Mouse (Mus musculus) limb, embryonic 14.5 days (tissue): Measurements from ENCODE around the gene Pecam1. TPM values are rescaled to one million over a fixed set of nuclear protein-coding genes. Genes with fewer than 3 reads are reported as not detected.

ENCODE experiments used
- ATAC-seq: fragments of 200-750 bp; cut with Nextera tagmentation; 2 replicates; pipeline ENCODE4 v1.8.0; 2017; ENCODE audit warnings: low read depth, moderate number of reproducible peaks, moderate TSS enrichment; ENCODE audit not compliant: low FRiP score
- DNase-seq: peaks from one replicate; pipeline ENCODE4 v3.0.0-alpha.2; 2015; ENCODE audit warnings: low spot score
- H3K27ac ChIP-seq: fragments of 300-500 bp; sonication (generic); replicated peaks from 2 replicates; pipeline ENCODE4 v1.5.1; 2014; ENCODE audit warnings: low read depth, mild to moderate bottlenecking, low read length, moderate library complexity, mixed read lengths
- H3K27me3 ChIP-seq: fragments of 300-500 bp; sonication (generic); 2 replicates; pipeline ENCODE4 v1.6.1; 2014; ENCODE audit warnings: low read length, mixed read lengths; ENCODE audit not compliant: control insufficient read depth, insufficient read depth
- H3K36me3 ChIP-seq: fragments of 300-500 bp; sonication (generic); 2 replicates; pipeline ENCODE4 v1.6.1; 2014; ENCODE audit warnings: mild to moderate bottlenecking, low read length, moderate library complexity, mixed read lengths; ENCODE audit not compliant: control insufficient read depth, insufficient read depth
- H3K4me1 ChIP-seq: fragments of 300-500 bp; sonication (generic); 2 replicates; pipeline ENCODE4 v1.6.1; 2014; ENCODE audit warnings: antibody characterized with exemption, low read length, mixed read lengths; ENCODE audit not compliant: control insufficient read depth, insufficient read depth
- H3K4me2 ChIP-seq: fragments of 300-500 bp; sonication (generic); replicated peaks from 2 replicates; pipeline ENCODE4 v1.6.1; 2014; ENCODE audit warnings: low read depth, mild to moderate bottlenecking, low read length, moderate library complexity; ENCODE audit not compliant: severe bottlenecking
- H3K4me3 ChIP-seq: fragments of 300-500 bp; sonication (generic); replicated peaks from 2 replicates; pipeline ENCODE4 v1.5.1; 2014; ENCODE audit warnings: low read length
- H3K9ac ChIP-seq: fragments of 300-500 bp; sonication (generic); 2 replicates; pipeline ENCODE4 v1.6.1; 2014; ENCODE audit warnings: mild to moderate bottlenecking, low read depth, low read length, moderate library complexity; ENCODE audit not compliant: severe bottlenecking
- H3K9me3 ChIP-seq: fragments of 300-500 bp; sonication (generic); 2 replicates; pipeline ENCODE4 v1.6.1; 2016; ENCODE audit warnings: low read length; ENCODE audit not compliant: control insufficient read depth
- POLR2A ChIP-seq: fragments of 200-500 bp; IDR thresholded peaks from 2 replicates; pipeline ENCODE4 v1.8.0; 2012; ENCODE audit warnings: inconsistent platforms, mild to moderate bottlenecking, moderate library complexity, borderline replicate concordance; ENCODE audit not compliant: insufficient read depth, insufficient read length; ENCODE audit errors: extremely low read depth
- WGBS: fragments of 180-500 bp; shearing (Covaris S2); extraction: QIAGEN DNeasy Blood & Tissue Kit; methylation state at CpG from one replicate; pipeline ENCODE4 v1.1.7; 2014; 5-methylcytosine and 5-hydroxymethylcytosine counted together
- polyA plus RNA-seq, 2 experiments: library from polyadenylated mRNA; depleted of rRNA in 1 of 2; stranded (reverse) in 1 of 2; unstranded in 1 of 2; fragments of >200 nt; fragmentation: Nextera tagmentation in 1 of 2; extraction: Ambion mirVana in 1 of 2; gene quantifications; 2 replicates each; pipeline versions ENCODE4 v1.2.1 to v1.2.3; 2012 to 2014

Pecam1 gene
- polyA plus RNA-seq, 2 experiments = 39.0 to 44.2 TPM

DNA sequence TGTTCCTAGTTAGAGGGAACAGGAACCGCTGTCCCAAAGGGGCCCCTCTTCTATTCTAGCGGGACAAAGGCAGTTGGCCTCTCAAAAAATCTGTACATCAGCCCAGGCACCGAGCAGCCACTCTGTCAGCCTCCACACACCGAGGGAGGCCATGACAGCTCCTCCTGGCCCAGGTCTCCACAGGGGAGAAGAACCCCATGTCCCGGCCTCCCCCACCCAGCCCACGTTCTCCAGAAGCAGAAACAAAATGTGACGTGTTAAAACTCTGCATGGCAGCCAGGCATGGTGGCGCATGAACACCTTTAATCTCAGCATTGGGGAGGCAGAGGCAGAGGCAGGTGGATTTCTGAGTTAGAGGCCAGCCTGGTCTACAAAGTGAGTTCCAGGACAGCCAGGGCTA, 85.7 kb downstream of the Pecam1 start:
- DNase-seq (no peak), ATAC-seq (no peak)
- WGBS = 83% methylated on average over 8 of the region's 8 CpGs
- no peaks in the 10 kb centered on the region for H3K9me3 ChIP-seq
- H3K4me1 ChIP-seq = peaks cover 7% of the 10 kb centered on the region
- TF ChIP-seq POLR2A = no peak
- H3K9ac ChIP-seq = no peak overlapping the region
- H3K36me3 ChIP-seq = no peaks in the 10 kb centered on the region
- H3K4me3 ChIP-seq = no peak overlapping the region
- no peak overlapping the region for H3K4me2 ChIP-seq
- no peaks in the 10 kb centered on the region for H3K27me3 ChIP-seq
- no peak overlapping the region for H3K27ac ChIP-seq

DNA sequence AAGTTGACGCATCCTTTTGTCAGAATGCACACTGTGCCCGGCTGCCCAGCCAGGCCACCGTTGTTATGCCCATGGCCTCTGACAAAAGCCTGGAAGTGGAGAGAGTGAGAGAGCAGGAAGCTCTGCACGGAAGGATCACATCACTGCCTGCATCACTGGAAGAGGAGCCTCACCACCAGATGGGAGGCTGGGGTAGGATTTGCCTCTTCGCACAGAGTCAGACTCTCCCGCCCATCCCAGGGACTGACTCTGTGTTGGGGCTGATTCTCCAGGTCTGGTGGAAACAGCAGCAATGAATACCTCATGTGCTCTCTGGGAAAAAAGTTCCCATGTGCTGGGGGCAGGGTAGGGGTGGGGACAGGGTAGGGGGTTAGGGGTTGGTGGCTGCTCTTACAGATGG, 86.6 kb downstream of the Pecam1 start:
- ATAC-seq (no peak), DNase-seq (no peak)
- H3K4me2 ChIP-seq = no peak overlapping the region
- 62% methylated on average over 6 of the region's 6 CpGs for WGBS
- H3K27me3 ChIP-seq = no peaks in the 10 kb centered on the region
- no peak for TF ChIP-seq POLR2A
- H3K27ac ChIP-seq = no peak overlapping the region
- H3K9me3 ChIP-seq = no peaks in the 10 kb centered on the region
- H3K4me3 ChIP-seq = no peak overlapping the region
- no peaks in the 10 kb centered on the region for H3K36me3 ChIP-seq
- H3K9ac ChIP-seq = no peak overlapping the region
- H3K4me1 ChIP-seq = peaks cover 15% of the 10 kb centered on the region

DNA sequence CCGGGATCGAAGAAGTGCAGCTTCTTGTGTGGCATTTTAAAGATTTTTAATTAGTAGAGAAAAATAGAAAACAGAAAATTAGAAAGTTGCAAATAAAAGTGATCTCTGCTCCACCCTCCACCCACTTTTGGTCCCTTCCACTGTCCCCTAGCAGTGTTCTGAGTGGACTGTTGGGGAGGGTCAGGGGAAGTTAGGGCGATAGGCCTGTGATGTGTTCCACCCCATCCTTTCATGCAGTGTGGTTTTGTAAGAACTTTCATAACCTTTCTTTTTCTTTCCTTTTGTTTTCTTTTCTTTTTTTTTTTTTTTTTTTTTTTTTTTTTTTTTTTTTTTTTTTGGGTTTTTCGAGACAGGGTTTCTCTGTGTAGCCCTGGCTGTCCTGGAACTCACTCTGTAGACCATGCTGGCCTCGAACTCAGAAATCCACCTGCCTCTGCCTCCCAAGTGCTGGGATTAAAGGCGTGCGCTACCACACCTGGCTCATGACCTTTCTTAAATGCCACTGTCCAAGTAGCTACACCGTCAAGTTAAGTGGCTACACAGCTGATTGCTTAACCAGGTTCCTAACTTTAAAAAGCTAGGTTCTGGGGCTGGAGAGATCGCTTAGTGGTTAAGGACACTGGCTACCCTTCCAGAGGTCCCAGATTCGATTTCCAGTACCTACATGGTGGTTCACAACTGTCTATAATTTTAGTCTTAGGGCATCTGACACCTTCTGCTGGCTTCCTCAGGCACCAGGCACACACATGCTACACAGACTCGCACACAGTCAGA, 87.6 kb downstream of the Pecam1 start:
- no peaks in the 10 kb centered on the region for H3K36me3 ChIP-seq
- H3K27ac ChIP-seq = no peak overlapping the region
- H3K9me3 ChIP-seq = no peaks in the 10 kb centered on the region
- no peak overlapping the region for H3K4me2 ChIP-seq
- H3K27me3 ChIP-seq = no peaks in the 10 kb centered on the region
- no peak overlapping the region for H3K9ac ChIP-seq
- ATAC-seq = no peak
- peaks cover 24% of the 10 kb centered on the region for H3K4me1 ChIP-seq
- no peak overlapping the region for H3K4me3 ChIP-seq
- WGBS = 82% methylated on average over 10 of the region's 11 CpGs
- no peak for DNase-seq
- no peak for TF ChIP-seq POLR2A

DNA sequence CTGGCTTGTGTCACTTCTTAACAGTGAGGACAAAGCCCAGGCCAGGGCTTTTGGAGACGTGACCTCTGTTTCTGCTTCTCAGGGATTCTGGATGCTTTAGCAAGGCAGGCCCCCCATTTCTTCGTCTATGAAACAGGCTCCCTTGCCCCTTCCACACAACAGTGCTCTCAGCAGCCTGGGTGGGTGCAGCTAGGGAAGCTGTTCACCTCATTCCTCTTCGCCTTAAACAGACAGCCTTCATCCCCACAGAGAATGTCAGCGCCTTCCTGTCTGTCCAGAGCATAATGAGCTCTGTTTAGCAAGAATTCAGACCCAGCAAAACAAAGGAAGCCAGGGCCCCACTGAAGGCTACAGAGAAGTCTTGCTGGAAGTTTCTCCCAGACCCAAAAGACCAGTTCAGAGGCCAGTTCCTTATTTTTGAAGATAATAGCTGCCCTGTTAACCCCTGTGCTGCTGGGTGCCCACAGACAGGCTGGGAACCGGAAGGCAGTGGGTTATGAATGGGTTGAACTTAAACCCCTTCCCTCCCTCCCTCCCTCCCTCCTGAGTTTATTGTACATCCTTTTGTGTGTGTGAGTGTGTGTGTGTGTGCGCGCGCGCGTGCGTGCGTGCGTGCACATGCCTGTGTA, 89.9 kb downstream of the Pecam1 start:
- H3K9ac ChIP-seq = peak overlapping the region; percentile 31; the same call in 1 of the 2 replicates
- no peak overlapping the region for H3K4me2 ChIP-seq
- H3K4me1 ChIP-seq = peaks cover 29% of the 10 kb centered on the region

DNA sequence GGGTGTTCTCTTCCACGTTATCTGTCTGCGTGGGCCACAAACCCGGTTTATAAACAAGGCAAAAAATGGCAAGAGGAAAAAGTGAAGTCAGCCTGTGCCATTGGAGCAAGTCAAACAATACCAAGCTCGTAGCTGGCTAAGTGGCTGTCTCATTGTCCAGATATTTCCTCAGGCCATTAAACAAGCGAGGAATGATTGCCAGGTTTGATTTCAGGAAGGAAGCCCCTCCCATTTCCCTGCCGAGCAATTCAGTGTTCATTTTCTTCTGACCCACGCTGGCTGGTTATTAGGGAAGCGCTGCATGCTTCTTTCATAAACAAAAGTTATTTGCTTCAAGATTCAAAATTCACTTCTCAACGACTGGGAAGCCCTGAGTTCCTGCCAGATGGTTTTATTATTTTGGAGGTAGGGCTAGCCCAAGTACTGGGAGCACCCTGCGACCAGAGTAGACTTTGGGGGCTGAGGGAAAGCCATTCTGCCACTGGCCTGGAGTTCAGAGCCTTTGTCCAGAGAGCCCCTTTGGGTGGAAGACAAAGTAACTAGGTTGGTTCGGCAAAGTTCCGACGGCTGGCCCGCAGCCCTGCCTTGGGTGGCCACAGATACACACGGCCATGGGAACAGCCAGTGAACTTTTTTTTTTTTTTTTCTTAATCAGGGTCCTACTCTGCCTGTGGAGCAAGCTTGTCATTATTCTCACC, 90.7 kb downstream of the Pecam1 start:
- 52% methylated on average over 15 of the region's 15 CpGs for WGBS
- H3K9ac ChIP-seq = no peak overlapping the region

More for the DNA sequence above, 89.9 kb downstream of the Pecam1 start:
- Histone ChIP-seq H3K4me3 (no peak overlapping the region), H3K27me3 (no peaks in the 10 kb centered on the region), H3K9me3 (no peaks in the 10 kb centered on the region), H3K27ac (peak overlapping the region; percentile 75), H3K36me3 (no peaks in the 10 kb centered on the region)
- TF ChIP-seq POLR2A = no peak
- WGBS = 77% methylated on average over 13 of the region's 13 CpGs
- ATAC-seq = no peak
- no peak for DNase-seq

More for the DNA sequence above, 90.7 kb downstream of the Pecam1 start:
- Histone ChIP-seq H3K36me3 (no peaks in the 10 kb centered on the region), H3K4me3 (no peak overlapping the region), H3K27me3 (no peaks in the 10 kb centered on the region), H3K27ac (peak overlapping the region; percentile 75), H3K4me1 (peaks cover 29% of the 10 kb centered on the region), H3K4me2 (no peak overlapping the region), H3K9me3 (no peaks in the 10 kb centered on the region)
- peak; percentile 40 for DNase-seq
- ATAC-seq = no peak; the same call in 1 of the 2 replicates
- TF ChIP-seq POLR2A = no peak
